Mouse (Mus musculus) right cerebral cortex, postnatal 36 days (tissue): ENCODE data around the gene Por.

Experiments
- DNase-seq, 2 experiments: peaks; one replicate each; pipeline ENCODE4 v3.0.0; 2022; ENCODE audit warnings: low spot score in 2 of 2, mixed read lengths in 1 of 2

Por gene

DNA sequence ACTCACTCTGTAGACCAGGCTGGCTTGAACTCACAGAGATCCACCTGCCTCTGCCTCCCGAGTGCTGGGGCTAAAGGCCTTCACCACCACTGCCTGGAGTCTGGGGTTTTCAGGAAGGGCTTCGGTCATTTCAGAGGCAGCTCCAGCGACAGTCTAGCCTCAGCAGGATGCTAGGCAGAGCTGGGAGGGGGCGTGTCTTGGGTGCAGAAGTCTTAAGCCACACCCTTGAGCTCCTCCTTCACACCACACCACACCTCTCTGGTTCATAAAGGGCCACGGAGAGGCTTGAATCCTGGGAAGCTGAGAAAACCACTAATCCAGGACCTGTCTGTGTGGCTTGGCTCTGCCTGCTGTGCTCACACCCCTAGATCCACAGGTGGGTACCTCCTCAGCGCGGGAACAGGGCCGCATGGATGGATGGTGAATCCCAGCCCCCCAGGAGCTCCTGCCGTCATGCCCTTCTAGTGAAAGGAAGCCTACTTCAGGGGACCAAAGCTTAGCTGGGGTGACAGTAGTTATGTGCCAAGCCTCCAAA is at the start of gene Por:
Por (plus strand) TSS at position 293 of the 535 bp plus-strand sequence.
- no peak for DNase-seq

- DNase-seq, result no peak
Observed at GRCm38 (mm10) chr5:135620526-135620925, 49.3 kb upstream of the Por start.

- DNase-seq, result no peak
Observed at GRCm38 (mm10) chr5:135621725-135622124, 48.1 kb upstream of the Por start.

GRCm38 (mm10) chr5:135623006-135623563 is 46.7 kb upstream of the Por start:
- DNase-seq, result no peak

DNA sequence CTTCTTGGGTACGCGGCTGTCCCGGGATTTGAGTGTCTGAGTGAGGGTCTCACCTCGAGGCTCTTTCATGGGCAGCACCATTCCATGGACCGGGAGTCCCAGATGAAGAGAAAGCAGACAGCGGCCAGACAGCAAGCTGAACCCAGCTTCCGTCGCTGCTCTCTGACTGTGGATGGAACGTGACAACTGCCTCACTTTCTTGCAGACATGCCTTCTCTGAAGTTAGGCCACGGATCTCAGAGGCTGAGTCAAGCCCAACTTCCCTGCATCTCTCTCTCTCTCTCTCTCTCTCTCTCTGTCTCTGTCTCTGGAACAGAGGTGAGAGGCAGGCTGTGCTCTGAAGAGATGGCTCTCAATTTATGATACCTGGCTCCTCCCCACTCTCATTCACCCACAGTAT is 40.9 kb upstream of the Por start:
- DNase-seq, result no peak

- no peak for DNase-seq
Observed at GRCm38 (mm10) chr5:135629401-135629800, 40.4 kb upstream of the Por start.

DNA sequence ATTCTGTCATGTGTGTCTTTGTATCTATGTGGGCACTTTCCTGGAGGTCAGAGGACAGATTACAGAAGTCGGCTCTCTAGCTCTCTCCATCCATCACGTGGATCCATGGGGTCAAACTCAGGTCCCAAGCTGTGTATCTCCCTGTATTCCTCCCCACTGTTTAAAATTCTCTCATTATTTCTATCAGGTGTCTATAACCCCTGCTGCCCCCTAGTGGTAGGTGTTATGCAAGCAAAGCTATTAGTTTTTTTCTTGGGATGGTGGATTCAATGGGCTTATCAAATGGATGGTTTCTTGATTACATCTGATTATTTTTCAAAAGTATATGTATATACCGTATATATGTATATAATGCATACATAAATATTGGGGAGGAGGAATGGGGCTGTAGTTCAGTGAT is 39.2 kb upstream of the Por start:
- DNase-seq, result peak in 1 of 2 experiments; percentile 21

DNA sequence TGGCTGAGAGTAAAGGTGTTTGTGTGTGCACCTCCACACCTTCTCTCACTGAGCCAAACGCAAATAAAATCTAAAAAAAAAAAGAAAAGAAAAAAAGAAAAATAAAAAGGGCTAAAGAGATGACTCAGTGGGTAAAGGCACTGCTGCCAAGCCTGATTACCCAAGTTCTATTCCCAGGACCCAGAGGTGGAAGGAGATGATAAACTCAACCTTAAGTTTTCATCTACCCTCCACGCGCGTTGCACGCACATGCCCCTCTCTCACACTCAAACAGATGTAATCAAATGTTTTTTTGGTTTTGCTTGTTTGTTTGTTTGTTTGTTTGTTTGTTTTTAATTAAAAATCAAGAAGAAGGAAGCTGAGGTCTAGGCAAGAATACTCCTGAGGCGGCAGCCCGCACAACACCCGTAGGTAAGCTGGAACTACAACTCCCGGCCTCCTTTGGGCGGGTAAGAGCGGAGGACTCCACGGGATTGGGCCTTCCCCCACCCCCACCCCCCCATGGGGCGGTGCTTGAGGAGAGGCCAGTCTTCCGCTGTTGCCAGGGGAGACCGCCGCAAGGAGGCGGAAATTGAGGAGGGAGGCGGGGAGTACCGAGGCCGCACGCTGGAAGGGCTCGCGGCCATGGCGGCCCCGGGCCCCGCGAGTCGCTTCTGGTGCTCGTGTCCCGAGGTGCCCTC is 37.6 kb upstream of the Por start, which contains the start of gene Rhbdd2:
Rhbdd2 (plus strand) TSS at position 502 of the 680 bp plus-strand sequence.
- DNase-seq, result peak; percentile 91 to 96

GRCm38 (mm10) chr5:135632797-135633144 is 37.1 kb upstream of the Por start:
- no peak for DNase-seq

GRCm38 (mm10) chr5:135639760-135640458 is 29.9 kb upstream of the Por start:
- DNase-seq, result no peak

- DNase-seq, result no peak
Observed at GRCm38 (mm10) chr5:135640459-135640789, 29.4 kb upstream of the Por start.

DNA sequence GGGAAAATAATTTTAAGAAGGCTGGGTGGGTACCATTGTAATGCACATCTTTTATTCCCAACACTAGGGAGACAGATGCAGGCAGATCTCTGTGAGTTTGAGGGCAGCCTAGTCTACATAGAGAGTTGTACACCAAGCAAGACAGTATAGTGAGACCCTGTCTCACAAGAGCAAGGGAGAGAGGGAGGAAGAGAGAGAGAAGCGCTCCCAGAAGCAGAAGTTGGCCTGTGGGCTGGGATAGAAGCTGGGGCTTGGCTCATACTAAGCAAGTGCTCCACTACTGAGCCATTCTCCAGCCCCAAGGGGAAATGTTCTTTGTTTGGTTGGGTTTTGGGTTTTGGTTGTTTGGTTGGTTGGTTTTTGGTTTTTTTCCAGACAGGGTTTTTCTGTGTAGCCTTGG is 28.8 kb upstream of the Por start:
- no peak for DNase-seq

- no peak for DNase-seq
Observed at GRCm38 (mm10) chr5:135642686-135643551, 26.9 kb upstream of the Por start.

- no peak for DNase-seq
Observed at GRCm38 (mm10) chr5:135643552-135643842, 26.3 kb upstream of the Por start.

GRCm38 (mm10) chr5:135643869-135644268 is 26.0 kb upstream of the Por start:
- no peak for DNase-seq

DNA sequence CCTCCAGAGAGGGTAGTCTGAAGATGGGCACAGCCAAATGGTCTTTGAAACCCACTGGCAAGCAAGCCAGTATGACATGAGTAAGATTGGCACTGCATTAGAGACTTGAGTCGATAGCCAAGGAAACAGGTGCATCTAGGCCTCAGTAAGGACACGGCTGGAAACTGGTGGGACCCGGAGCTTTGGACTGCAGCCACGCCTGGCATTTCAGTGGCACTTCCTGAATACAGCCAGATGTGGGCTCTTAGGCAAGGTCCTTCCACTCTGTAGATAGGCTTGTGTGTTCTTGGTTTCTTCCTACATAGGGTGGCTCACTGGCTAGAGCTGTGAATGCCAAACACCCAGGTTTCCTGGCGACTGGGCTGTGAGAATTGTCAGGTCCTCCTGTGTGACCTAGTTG is 24.5 kb upstream of the Por start:
- DNase-seq, result no peak

- no peak for DNase-seq
Observed at GRCm38 (mm10) chr5:135646038-135646437, 23.8 kb upstream of the Por start.

GRCm38 (mm10) chr5:135648461-135649308 is 21.1 kb upstream of the Por start:
- no peak for DNase-seq

DNA sequence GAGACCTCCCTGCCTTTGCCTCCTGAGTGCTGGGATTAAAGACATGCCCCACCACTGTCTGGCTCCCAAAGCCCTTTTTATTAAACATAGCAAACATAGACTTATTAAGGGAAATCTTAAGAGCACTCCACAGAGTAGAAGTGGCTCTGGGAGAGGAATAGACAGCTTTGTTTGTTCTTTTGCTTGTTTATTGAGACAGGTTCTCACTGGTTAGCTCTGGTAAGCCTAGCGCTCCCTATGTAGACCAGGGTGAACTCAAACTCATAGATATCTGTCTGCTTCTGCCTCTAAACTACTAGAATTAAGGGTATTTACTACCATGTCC is 20.6 kb upstream of the Por start:
- no peak for DNase-seq

- DNase-seq, result no peak
Observed at GRCm38 (mm10) chr5:135651536-135651935, 18.3 kb upstream of the Por start.

DNA sequence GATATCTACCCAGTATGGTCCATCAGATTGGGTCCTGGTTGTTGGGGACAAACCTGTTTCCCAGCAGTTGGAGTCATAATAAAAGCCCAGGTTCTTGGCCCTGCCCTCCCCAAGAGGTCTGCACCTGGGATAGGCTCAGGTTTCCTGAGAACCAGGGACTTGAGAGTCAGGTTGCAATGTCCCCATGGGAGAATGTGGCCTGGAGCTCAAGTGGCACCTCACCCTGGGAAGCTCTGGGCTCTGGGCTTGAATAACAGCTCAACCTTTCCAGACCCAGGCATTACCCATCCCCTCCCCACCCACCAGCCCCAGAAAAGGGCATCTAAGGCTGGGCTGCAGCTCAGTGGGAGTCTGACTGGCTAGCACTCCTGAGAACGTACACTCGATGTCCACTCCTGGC is 16.6 kb upstream of the Por start:
- DNase-seq, result no peak

- DNase-seq, result no peak
Observed at GRCm38 (mm10) chr5:135656046-135656445, 13.8 kb upstream of the Por start.
